In the genomic region with DNA sequence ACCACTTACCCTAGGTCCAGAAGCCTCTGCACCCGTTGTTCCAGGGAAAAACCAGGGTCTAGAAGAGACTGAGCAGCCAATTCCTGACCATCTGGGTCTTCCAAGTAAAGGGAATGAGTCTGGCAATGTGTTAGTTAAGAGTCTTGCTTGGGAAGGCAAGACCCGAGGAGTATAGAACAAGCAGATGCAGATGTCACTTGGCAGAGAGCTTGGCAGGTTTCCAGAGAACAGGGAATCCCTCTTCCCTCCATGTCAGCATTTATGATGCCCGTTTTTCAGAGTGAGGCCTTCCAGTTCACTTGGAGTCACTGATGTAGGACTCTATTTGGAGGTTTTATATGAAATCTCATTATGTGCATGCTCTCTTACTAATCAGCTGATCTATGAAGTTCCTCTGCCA, we compare ENCODE assay signal across 32 mouse cellular contexts.
DNase-seq lines count a peak whose midpoint lies in the region; ATAC-seq and TF ChIP-seq lines count a peak whose summit lies in the region.
"Had no signal": no experiment of that assay in that cellular context is flagged by ENCODE, and none has a peak within 500 bp of the region (broad histone marks: within the 10 kb centered on the region; RNA-seq: fewer than 3 reads in every experiment).

No protein-coding gene starts in this region.

- no peaks in the 10 kb centered on the region for H3K4me1 ChIP-seq in embryonic facial prominence, embryonic 14.5 days (ENCODE audit: control insufficient read depth, insufficient read depth, low read length)
- H3K4me1 ChIP-seq in embryonic facial prominence, embryonic 10.5 days: no peaks in the 10 kb centered on the region
- H3K4me1 ChIP-seq in hindbrain, postnatal 0 days (ENCODE audit: insufficient read depth, low read length): no peaks in the 10 kb centered on the region
- H3K4me1 ChIP-seq in hindbrain, embryonic 14.5 days (replicated peaks; ENCODE audit: control insufficient read depth, insufficient read depth, low read length): no peaks in the 10 kb centered on the region
- H3K4me1 ChIP-seq: embryonic facial prominence, embryonic 12.5 days; heart, embryonic 12.5 days; intestine, embryonic 15.5 days; limb, embryonic 13.5 days; liver, embryonic 12.5 days; midbrain, embryonic 12.5 days; neural tube, embryonic 15.5 days had no signal

- no peaks in the 10 kb centered on the region for H3K36me3 ChIP-seq in embryonic facial prominence, embryonic 14.5 days (ENCODE audit: control insufficient read depth, insufficient read depth, low read length)
- no peaks in the 10 kb centered on the region for H3K36me3 ChIP-seq in embryonic facial prominence, embryonic 10.5 days (replicated peaks)
- no peaks in the 10 kb centered on the region for H3K36me3 ChIP-seq in hindbrain, postnatal 0 days (ENCODE audit: insufficient read depth, low read length)
- H3K36me3 ChIP-seq in hindbrain, embryonic 14.5 days (replicated peaks; ENCODE audit: control insufficient read depth, insufficient read depth): no peaks in the 10 kb centered on the region
- H3K36me3 ChIP-seq: embryonic facial prominence, embryonic 12.5 days; forebrain, embryonic 10.5 days; heart, embryonic 12.5 days; hindbrain, embryonic 15.5 days; intestine, embryonic 15.5 days; limb, embryonic 13.5 days; liver, embryonic 12.5 days; midbrain, embryonic 12.5 days; neural tube, embryonic 15.5 days had no signal

- no peak for TF ChIP-seq CTCF in hindbrain, postnatal 0 days (IDR thresholded peaks at IDR 0.05; ENCODE audit: low read depth)

- WGBS in embryonic facial prominence, embryonic 14.5 days: 36% methylated on average over 3 of the region's 3 CpGs
- 78% methylated on average over 3 of the region's 3 CpGs for WGBS in embryonic facial prominence, embryonic 10.5 days
- WGBS in hindbrain, postnatal 0 days: 37% methylated on average over 3 of the region's 3 CpGs
- WGBS in hindbrain, embryonic 14.5 days: 66% methylated on average over 3 of the region's 3 CpGs

- H3K27me3 ChIP-seq in embryonic facial prominence, embryonic 14.5 days (replicated peaks; ENCODE audit: control insufficient read depth, insufficient read depth, low read length): no peaks in the 10 kb centered on the region
- H3K27me3 ChIP-seq in embryonic facial prominence, embryonic 10.5 days (replicated peaks; ENCODE audit: low read depth, poor library complexity, severe bottlenecking): no peaks in the 10 kb centered on the region
- H3K27me3 ChIP-seq in hindbrain, postnatal 0 days (ENCODE audit: insufficient read depth, low read length): no peaks in the 10 kb centered on the region
- no peaks in the 10 kb centered on the region for H3K27me3 ChIP-seq in hindbrain, embryonic 14.5 days (ENCODE audit: control insufficient read depth, insufficient read depth, low read length)
- H3K27me3 ChIP-seq: embryonic facial prominence, embryonic 12.5 days; heart, embryonic 12.5 days; hindbrain, embryonic 15.5 days; intestine, embryonic 15.5 days; limb, embryonic 13.5 days; liver, embryonic 12.5 days; midbrain, embryonic 12.5 days; neural tube, embryonic 15.5 days had no signal

- no peak overlapping the region for H3K4me3 ChIP-seq in embryonic facial prominence, embryonic 14.5 days (ENCODE audit: low read depth, low read length)
- H3K4me3 ChIP-seq in embryonic facial prominence, embryonic 10.5 days: no peak overlapping the region
- no peak overlapping the region for H3K4me3 ChIP-seq in hindbrain, postnatal 0 days (ENCODE audit: low read length)
- H3K4me3 ChIP-seq in hindbrain, embryonic 14.5 days (replicated peaks; ENCODE audit: low read length): no peak overlapping the region
- H3K4me3 ChIP-seq: embryonic facial prominence, embryonic 12.5 days; forebrain, embryonic 10.5 days; gastrocnemius, adult 2 months; heart, adult 2 months; heart, embryonic 12.5 days; hindbrain, embryonic 15.5 days; intestine, embryonic 15.5 days; limb, embryonic 13.5 days; liver, embryonic 12.5 days; megakaryocyte, embryonic 14.5 days; midbrain, embryonic 12.5 days; neural tube, embryonic 15.5 days had no signal

- no peak overlapping the region for H3K9ac ChIP-seq in embryonic facial prominence, embryonic 14.5 days (ENCODE audit: low read depth, low read length)
- no peak overlapping the region for H3K9ac ChIP-seq in hindbrain, postnatal 0 days (replicated peaks; ENCODE audit: low read length)
- no peak overlapping the region for H3K9ac ChIP-seq in hindbrain, embryonic 14.5 days
- H3K9ac ChIP-seq: embryonic facial prominence, embryonic 12.5 days; heart, embryonic 12.5 days; hindbrain, embryonic 15.5 days; intestine, embryonic 15.5 days; limb, embryonic 13.5 days; liver, embryonic 12.5 days; liver, postnatal 0 days; midbrain, embryonic 12.5 days; neural tube, embryonic 15.5 days had no signal

- H3K9me3 ChIP-seq in embryonic facial prominence, embryonic 14.5 days (ENCODE audit: control insufficient read depth, low read length): no peaks in the 10 kb centered on the region
- H3K9me3 ChIP-seq in embryonic facial prominence, embryonic 10.5 days: no peaks in the 10 kb centered on the region
- H3K9me3 ChIP-seq in hindbrain, postnatal 0 days (ENCODE audit: low read length): no peaks in the 10 kb centered on the region
- H3K9me3 ChIP-seq in hindbrain, embryonic 14.5 days (ENCODE audit: control insufficient read depth, low read length): no peaks in the 10 kb centered on the region
- H3K9me3 ChIP-seq: embryonic facial prominence, embryonic 12.5 days; forebrain, embryonic 10.5 days; heart, embryonic 12.5 days; hindbrain, embryonic 15.5 days; intestine, embryonic 15.5 days; limb, embryonic 13.5 days; liver, embryonic 12.5 days; midbrain, embryonic 12.5 days; neural tube, embryonic 15.5 days had no signal

- no peak overlapping the region for H3K4me2 ChIP-seq in embryonic facial prominence, embryonic 14.5 days (ENCODE audit: low read depth, low read length)
- no peak overlapping the region for H3K4me2 ChIP-seq in hindbrain, postnatal 0 days (ENCODE audit: low read depth, low read length)
- no peak overlapping the region for H3K4me2 ChIP-seq in hindbrain, embryonic 14.5 days (replicated peaks)
- H3K4me2 ChIP-seq: embryonic facial prominence, embryonic 12.5 days; heart, embryonic 12.5 days; hindbrain, embryonic 15.5 days; intestine, embryonic 15.5 days; limb, embryonic 13.5 days; liver, embryonic 12.5 days; midbrain, embryonic 12.5 days; neural tube, embryonic 15.5 days had no signal

- no peak for ATAC-seq in embryonic facial prominence, embryonic 14.5 days (ENCODE audit: low read depth)
- ATAC-seq in hindbrain, postnatal 0 days: peak; percentile 47; the same call in 1 of the 2 replicates
- no peak for ATAC-seq in hindbrain, embryonic 14.5 days (ENCODE audit: low FRiP score)
- ATAC-seq: intestine, embryonic 15.5 days; liver, embryonic 12.5 days; liver, postnatal 0 days had no signal

- DNase-seq in embryonic facial prominence, embryonic 14.5 days (ENCODE audit: low spot score): peak; percentile 56
- DNase-seq in embryonic facial prominence, embryonic 10.5 days (ENCODE audit: low spot score): no peak
- DNase-seq in hindbrain, postnatal 0 days (ENCODE audit: low spot score): peak; percentile 78
- DNase-seq in hindbrain, embryonic 14.5 days (ENCODE audit: low spot score): no peak
- DNase-seq in lung, postnatal 10 days: peak; percentile 12
- DNase-seq in lung, postnatal 25 days (ENCODE audit: low spot score): no peak
- DNase-seq in brain, adult 2 months (ENCODE audit: low read depth, low spot score): peak; percentile 16
- no peak for DNase-seq in gastrocnemius, postnatal 10 days
- DNase-seq: adrenal gland, postnatal 10 days; cerebellum, adult 11-12 months; cerebellum, postnatal 36 days; gastrocnemius, adult 2 months; heart, adult 2 months; heart, postnatal 4 days; kidney, adult 8-10 months; kidney, postnatal 14 days; layer of hippocampus, adult 9-11 months; liver, postnatal 0 days; lung, postnatal 36 days; retina, postnatal 1 day; right cerebral cortex, postnatal 14 days; thymus, postnatal 4 days had no signal

- no peak overlapping the region for H3K27ac ChIP-seq in embryonic facial prominence, embryonic 14.5 days (replicated peaks; ENCODE audit: low read depth, low read length)
- H3K27ac ChIP-seq in embryonic facial prominence, embryonic 10.5 days (replicated peaks): no peak overlapping the region
- no peak overlapping the region for H3K27ac ChIP-seq in hindbrain, postnatal 0 days
- no peak overlapping the region for H3K27ac ChIP-seq in hindbrain, embryonic 14.5 days
- H3K27ac ChIP-seq: embryonic facial prominence, embryonic 12.5 days; forebrain, embryonic 10.5 days; gastrocnemius, adult 2 months; heart, adult 2 months; hindbrain, embryonic 15.5 days; intestine, embryonic 15.5 days; limb, embryonic 13.5 days; liver, embryonic 12.5 days; midbrain, embryonic 12.5 days; neural tube, embryonic 15.5 days had no signal

Comparison
In these comparisons a context has a peak if more than half of its experiments do, and no peak if none do; other contexts are left out.
1. DNase-seq: peak in embryonic facial prominence, embryonic 14.5 days (single experiment), hindbrain, postnatal 0 days (single experiment), lung, postnatal 10 days (single experiment) and brain, adult 2 months (single experiment); none in embryonic facial prominence, embryonic 10.5 days (single experiment), hindbrain, embryonic 14.5 days (single experiment), lung, postnatal 25 days (single experiment) and gastrocnemius, postnatal 10 days (single experiment).